Mouse (Mus musculus): ENCODE data around the gene Batf2.

DNA sequence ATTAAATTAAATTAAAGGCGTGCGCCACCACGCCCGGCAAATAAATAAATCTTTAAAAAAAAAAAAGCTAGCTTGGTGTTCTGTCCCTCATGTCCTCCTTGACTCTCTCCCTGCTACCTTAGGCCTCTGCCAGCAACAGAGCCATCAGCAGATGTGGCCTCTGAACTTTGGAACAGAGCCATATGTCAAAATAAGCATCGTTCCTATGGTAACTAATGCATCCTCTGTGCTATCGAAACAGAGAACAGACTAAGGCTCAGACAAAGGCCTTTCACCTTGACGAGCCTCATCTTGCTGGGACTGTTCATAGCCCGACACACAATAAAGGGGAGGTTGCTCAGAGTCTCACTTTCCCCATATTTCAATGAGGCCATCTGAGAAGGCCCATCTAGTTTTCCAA lies 17.5 kb upstream of the Batf2 start:
- no peak for TF ChIP-seq ZC3H11A (IDR thresholded peaks at IDR 0.05; ENCODE audit: borderline replicate concordance, low read depth, low read length)
- no peak for TF ChIP-seq ZNF384 (IDR thresholded peaks at IDR 0.05; ENCODE audit: low read depth, low read length)
- no peak for TF ChIP-seq CHD2 (IDR thresholded peaks at IDR 0.05; ENCODE audit: low read depth, low read length)
- TF ChIP-seq HCFC1 (IDR thresholded peaks at IDR 0.05; ENCODE audit: borderline replicate concordance, insufficient read depth, low read length), result no peak

Measured in ES-E14 (cell line).